Mouse (Mus musculus) MEL (cell line): ENCODE measurements around the gene Rbpjl.

Experiments used
- CTCF ChIP-seq, 3 experiments: IDR thresholded peaks in 2 of 3; conservative IDR thresholded peaks in 1 of 3; 2 replicates each; pipeline ENCODE4 v1.5.1; 2011 to 2012; ENCODE audit warnings: low read length in 3 of 3, low read depth in 2 of 3, mild to moderate bottlenecking in 2 of 3, improper control_type of control experiment in 1 of 3, inconsistent platforms in 1 of 3, mixed read lengths in 1 of 3, moderate library complexity in 1 of 3; ENCODE audit not compliant: control insufficient read depth in 1 of 3, insufficient read depth in 1 of 3, poor library complexity in 1 of 3, severe bottlenecking in 1 of 3
- MEF2A ChIP-seq: IDR thresholded peaks from 2 replicates; pipeline ENCODE4 v1.6.1; 2014; ENCODE audit warnings: low read depth, mild to moderate bottlenecking, inconsistent platforms, low read length, improper control_type of control experiment; ENCODE audit not compliant: poor library complexity, insufficient replicate concordance, severe bottlenecking; ENCODE audit errors: extremely low read depth

DNA sequence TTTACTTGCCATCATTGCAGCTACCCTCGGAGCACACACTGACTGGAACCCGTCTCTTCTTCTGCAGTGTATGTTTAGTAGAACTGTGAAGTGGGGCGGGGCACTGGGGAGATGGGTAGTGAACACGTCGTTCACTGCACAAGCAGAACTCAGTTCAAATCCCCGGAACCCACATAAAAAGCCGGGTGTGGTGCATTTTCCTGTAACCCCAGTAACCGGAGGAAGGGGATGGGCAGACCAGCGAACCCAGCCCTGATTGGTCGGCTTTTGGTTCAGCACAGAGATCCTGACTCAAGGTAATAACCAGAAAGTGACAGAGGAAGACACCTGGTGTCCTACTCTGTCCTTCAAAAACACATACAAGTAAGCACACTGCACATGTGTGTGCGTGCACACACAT, 49.6 kb upstream of the Rbpjl start:
- TF ChIP-seq CTCF (IDR thresholded peaks at IDR 0.05 in 2 of 3, conservative IDR thresholded peaks at IDR 0.05 in 1 of 3; ENCODE audit: control insufficient read depth in 1 of 3, insufficient read depth in 1 of 3, low read depth in 2 of 3, low read length in 3 of 3, poor library complexity in 1 of 3, severe bottlenecking in 1 of 3) (no peak; a peak in 1 of 6 replicates), MEF2A (no peak)
